Mouse (Mus musculus) right cerebral cortex, adult 18-20 months (tissue): ENCODE data around the gene Mxd3.
A peak's percentile ranks its signal among the peaks of the same experiment; 100 is the strongest.

Experiments
- DNase-seq: peaks from one replicate; pipeline ENCODE4 v3.0.0; 2022; ENCODE audit warnings: mixed read lengths

Mxd3 gene

DNA sequence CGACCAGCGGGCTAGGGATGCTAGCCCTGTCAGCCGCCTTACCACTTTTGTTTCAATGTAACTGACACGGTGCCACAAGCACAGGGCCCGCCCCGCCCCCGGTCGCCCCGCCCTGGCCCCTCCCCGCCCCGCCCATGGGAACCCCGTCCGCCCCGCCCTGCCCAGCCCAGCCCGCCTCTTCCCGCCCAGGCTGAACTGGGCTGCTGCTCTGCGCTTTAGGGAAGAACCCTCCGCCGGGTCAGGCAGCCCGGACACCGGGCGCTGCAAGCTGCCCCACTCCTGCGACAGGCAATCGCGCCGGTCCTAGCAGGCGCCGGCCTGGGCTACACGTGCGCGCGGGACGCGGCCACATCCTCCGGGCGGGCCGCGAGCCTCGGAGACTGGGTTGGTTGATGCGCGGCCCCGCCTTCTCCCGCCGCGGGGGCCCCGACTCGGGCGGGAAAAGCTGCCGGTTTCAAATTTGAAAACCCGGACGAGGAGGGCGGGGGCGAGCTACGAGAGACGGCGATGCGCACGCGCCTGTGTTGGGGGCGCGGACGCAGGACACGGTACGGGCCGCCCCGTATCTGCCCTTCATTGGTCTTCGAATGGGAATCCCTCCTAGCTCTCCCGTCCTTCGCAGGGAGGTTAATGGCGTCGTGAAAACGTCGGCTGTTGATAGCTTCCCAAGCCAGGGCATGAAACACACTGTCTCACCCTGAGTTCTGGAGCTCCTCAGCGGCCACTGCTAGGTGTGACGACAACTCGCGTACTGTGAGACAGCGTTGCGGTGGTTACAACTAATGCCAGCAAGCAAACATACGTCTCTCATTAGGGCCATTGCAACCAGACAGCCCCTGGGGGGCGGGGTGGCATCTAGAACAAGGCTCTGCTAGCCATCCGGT lies at the start of gene Mxd3:
Gene Mxd3, minus strand, starts transcription at position 141 of the 884 bp plus-strand sequence.
- DNase-seq: peak; percentile 81

- DNase-seq: no peak
Measured at GRCm38 (mm10) chr13:55378907-55379580, 49.4 kb upstream of the Mxd3 start.

GRCm38 (mm10) chr13:55375877-55376276 lies 46.3 kb upstream of the Mxd3 start:
- DNase-seq: no peak

DNA sequence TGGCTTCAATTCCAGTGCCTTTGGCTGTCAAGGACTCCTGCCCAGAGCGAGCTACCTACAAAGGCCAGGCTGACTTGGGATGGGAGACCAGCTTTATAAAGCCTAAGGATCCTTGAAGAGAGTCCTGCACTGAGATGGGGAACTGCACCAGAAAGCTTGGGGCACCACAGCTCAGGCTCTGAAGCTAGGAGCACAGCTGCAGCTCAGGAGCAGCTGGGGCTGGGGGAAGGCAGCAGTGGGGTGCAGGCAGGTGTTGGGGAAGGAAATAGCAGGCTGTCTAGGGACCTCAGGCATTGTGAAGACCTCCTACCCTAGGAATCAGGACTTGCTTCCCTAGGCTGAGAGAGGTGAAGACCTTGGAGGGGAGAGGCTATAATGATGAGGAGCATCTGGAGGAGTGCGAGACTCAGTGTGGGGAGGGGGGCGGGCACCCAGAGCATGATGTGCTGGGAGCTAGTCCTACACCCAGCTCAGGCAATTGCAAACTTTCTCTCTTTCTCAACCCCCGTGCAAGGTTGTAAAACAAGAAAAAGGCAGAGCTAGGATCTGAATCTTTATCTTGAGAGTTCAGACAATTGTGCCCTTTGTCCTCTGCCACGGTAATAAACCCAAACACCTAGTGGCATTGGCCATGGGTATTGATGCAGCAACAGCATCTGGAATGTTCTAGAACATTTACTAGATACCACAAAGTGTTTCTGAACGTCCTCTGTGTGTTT lies 44.7 kb upstream of the Mxd3 start:
- DNase-seq: no peak

DNA sequence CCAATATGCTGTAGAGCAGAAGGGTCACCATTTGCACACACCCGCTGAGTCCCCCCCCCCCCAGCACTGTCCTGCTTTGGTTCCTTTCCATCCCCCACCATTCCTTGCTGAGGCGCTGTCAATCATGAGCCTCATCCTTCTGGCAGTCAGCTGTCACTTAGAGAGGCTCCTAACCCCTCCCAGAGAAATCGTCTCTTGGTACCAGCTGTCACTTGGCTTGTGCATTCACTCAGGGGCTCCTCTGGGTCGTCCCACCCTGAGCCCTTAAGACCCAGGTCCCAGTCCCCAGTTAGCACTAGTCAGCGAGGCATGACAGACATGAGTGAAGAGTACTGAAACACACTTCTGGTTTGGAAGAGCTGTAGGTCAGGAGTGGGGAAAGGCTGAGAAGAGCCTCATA lies 42.1 kb upstream of the Mxd3 start:
- DNase-seq: no peak

DNA sequence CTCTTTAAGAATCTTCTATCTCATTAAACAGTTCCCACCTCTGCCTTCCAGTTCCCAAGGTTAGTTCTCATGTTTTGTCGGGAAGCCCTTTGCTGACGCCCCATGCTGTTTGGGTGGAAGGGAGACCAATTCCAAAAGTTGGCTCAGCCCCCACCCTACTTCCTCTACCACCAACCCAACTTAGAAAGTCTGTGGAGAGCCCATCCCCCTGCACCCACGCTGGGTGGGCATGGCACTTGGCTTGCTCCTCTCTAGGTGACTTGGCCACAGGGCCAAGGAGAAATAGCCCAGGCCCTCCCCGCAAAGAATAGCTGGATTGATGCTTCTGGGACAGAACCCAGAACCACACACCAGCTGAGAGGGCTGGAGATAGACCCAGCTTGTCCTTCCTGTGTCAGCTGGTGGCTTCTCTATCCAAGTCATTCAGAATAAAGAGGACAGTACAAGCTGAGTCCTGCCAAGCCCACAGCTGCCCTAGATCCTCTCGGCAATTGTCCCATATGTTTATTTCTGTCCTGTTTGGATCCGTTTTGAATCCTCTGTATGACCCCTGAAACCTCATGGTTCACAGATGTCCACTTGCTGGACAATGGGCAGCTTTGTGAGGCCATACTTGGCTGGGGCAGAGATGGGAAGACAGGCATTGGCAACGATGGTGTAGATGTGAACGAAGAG lies 41.5 kb upstream of the Mxd3 start:
- peak; percentile 54 for DNase-seq

GRCm38 (mm10) chr13:55370234-55370633 lies 40.6 kb upstream of the Mxd3 start:
- DNase-seq: no peak

DNA sequence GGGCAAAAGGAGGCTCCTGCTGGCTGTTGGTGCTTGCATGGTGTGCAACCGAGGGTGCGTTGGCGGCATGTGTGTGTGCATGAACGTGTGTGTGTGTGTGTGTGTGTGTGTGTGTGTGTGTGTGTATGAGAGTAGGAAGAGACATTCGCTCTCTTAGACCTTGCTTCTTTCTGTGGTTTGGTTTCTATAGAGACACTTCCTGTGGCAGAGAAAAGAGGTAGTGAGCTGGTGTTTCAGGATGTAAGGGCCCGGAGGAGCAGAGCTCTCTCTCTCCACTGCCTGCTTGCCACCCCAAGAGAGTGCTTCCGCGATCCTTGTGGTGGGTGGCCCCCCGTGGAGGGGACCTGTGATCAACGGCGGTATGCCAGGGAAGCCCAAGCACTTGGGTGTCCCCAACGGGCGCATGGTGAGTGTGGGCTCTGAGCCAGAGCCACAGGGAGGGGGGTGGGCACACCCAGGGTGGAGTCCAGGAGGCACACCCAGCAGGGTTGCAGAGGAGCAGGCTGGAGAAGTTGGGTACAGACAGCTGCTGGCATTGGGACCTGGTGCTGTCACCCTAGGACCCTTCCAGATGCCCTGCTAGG lies 40.0 kb upstream of the Mxd3 start, which contains the start of gene Rgs14:
Gene Rgs14, plus strand, starts transcription at position 202 of the 584 bp plus-strand sequence.
- DNase-seq: peak; percentile 64

DNA sequence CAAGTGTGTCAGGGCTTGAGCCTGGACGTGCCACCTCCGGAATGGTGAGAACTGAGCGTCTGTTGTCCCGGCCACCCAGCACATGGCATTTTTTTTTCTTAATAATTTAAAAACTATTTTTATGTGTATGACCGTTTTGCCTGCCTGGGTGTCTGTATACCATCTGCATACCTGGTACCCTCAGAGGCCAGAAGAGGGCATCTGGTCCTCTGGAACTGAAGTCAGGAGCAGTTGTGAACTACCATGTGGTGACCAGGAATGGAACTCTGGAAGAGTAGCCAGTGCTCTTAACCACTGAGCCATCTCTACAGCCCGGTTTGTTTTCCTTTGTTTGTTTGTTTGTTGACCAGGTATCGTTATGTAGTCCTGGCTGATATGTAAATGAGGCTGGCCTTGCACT lies 38.8 kb upstream of the Mxd3 start:
- DNase-seq: no peak

- peak; percentile 99 for DNase-seq
Measured at GRCm38 (mm10) chr13:55362453-55363060, 32.9 kb upstream of the Mxd3 start, which contains the start of gene Lman2. Gene Lman2, minus strand, starts transcription at chr13:55362783.

DNA sequence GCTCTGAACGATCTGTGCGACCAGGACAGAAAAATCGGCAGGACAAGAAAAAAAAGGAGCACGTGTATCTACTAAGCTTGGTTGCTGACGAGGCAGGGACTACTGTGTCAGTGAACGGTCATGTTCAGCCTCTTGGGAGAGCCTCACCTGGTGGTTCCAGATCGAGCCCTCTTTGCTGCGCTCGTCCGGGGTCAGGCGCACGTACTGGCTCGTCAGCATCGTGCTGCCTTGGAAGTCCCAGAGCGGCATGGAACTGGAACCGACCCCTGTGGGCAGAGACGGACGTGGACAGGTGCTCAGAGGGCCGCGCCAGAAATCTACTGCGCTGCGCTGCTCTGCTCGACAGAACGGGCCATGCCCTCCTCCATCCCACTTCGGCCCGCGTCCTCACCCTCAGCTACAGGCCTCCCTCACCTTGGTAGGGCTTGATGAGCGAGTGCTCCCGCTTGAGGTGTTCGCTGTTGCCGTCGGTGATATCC lies 32.4 kb upstream of the Mxd3 start:
- no peak for DNase-seq

DNA sequence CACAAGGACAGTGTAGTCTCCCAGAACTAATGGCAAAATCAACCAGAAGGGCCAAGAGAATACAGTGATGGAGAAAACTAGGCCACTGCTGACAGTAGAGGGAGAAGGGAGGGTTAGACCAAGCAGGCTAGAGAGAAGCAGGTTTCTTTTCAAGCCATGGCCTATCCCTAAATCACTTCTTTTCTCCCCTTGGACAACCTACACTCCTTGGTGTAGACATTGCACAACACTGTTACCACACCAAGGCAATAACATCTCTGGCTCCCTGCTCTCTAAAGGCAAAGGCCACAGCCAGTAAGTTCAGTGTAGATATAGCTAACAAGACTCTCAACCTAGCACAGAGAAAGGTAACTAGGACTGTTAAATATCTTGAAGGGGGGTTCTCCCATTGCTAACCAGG lies 31.5 kb upstream of the Mxd3 start:
- no peak for DNase-seq

DNA sequence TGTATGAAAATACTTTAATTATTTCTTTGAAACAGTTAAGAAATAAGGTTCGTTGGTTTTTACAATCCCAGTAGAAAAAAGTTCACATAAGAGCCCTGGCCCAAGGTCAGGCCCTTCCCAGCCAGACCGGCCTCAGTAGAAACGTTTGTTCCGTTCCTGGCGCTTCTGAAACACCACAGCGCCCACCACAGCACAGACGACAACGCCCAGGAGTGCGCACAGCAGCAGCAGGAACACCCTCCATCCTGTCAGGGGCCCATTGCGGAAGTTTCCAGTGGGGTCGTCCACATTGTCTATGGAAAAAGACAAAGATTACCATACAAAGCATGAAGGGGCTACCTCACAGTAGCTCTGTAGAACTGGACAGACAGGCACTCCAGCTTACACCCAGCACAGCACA lies 17.1 kb upstream of the Mxd3 start:
- no peak for DNase-seq

DNA sequence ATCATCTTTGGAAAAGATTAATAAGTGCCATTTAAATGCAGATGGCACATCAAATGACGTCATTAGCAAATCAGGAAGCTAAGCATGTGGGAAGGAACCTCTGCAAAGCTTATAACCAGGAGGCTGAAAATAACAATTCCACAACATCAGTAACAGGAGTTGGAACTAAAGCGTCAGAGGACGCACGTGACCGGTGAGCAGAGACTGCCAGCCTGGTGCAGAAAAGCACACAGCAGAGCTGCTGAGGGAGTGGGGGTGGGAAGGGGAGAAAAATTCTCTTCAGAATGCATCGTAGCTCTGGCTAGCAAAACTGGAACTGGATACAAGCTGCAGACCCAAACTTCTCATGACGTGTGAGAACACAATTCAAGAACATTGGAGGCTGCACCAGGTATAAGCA lies 14.7 kb upstream of the Mxd3 start:
- peak; percentile 75 for DNase-seq

DNA sequence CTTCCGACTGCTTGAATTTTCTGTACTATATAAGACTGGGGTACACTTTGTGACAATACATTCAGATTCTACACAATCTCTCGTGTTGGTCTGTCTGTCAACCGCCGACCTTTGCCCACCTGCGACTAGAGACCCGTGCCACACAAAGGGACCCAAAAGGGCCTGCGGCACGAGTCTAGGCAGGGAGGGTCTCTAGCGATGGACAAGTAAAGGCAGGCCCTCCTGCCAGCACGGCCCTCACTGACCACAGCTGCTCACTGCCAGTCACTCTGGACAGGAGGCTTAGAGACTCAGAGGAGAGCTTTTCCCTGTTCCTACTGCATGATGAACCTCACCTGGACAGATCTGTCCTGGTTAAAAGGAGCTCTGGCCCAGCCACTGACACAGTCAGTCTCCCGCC lies 12.8 kb upstream of the Mxd3 start:
- DNase-seq: no peak

GRCm38 (mm10) chr13:55339259-55339658 lies 9.6 kb upstream of the Mxd3 start:
- no peak for DNase-seq

- DNase-seq: no peak
Measured at GRCm38 (mm10) chr13:55338131-55339054, 8.8 kb upstream of the Mxd3 start.

DNA sequence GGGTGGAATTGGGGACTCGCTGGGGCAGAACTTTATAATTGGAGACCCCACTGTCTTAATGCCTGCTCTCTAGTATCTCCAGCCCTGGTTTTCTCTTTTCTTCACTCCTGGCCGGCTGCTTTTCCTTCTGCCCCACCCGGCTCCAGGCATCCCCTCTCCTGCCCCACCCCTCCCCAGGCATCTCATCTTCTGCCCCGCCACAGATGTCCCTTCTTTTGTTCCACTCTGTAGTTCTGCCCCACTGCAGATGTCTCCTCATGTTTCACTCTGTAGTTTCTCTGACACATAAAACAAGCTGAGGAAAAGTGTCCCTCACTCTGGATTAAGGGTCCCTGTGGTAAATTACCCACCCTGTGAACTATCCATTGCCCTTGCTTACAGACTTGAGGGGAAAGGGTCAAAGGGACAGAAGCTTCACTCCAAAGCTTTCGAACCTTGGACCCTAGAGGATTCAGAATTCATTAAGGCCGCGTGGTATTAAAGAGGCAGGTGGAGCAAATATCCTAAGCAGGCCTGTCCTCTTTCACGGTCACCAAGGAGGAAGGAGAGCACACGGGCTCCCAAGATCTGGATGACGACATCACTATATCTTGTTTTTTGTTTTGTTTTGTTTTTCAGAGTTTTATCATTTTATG lies 7.8 kb upstream of the Mxd3 start:
- no peak for DNase-seq

- no peak for DNase-seq
Measured at GRCm38 (mm10) chr13:55335701-55336100, 6.1 kb upstream of the Mxd3 start.

- DNase-seq: no peak
Measured at GRCm38 (mm10) chr13:55332331-55332730, 2.7 kb upstream of the Mxd3 start.
